Mouse (Mus musculus) effector memory CD4-positive, alpha-beta T cell, adult 7 months (primary cell): Measurements from ENCODE around the gene Asgr2. TPM values are rescaled to one million over a fixed set of nuclear protein-coding genes. Genes with fewer than 3 reads are reported as not detected.

Experiments
- polyA plus RNA-seq: library from polyadenylated mRNA; unstranded; fragments of 100-300 nt; shearing (Covaris generic); gene quantifications from one replicate; pipeline ENCODE4 v1.2.1, GENCODE M21; 2017

Asgr2 gene
- polyA plus RNA-seq = not detected

GRCm38 (mm10) chr11:70091986-70092783 is at the start of gene Asgr2:
Asgr2 (plus strand) TSS chr11:70092644.

GRCm38 (mm10) chr11:70053898-70054570 is 38.4 kb upstream of the Asgr2 start, which contains the start of gene Asgr1:
Asgr1 (plus strand) TSS chr11:70054085.

GRCm38 (mm10) chr11:70129926-70130379 is 37.5 kb downstream of the Asgr2 start, which contains the start of gene Mgl2:
Mgl2 (plus strand) TSS chr11:70130329.

Other genes starting within 250 kb of the Asgr2 start
- 8.5 TPM for gene Plscr3, start 246.3 kb upstream of the Asgr2 start, polyA plus RNA-seq
- gene Tnk1, start 233.9 kb upstream of the Asgr2 start, polyA plus RNA-seq = 0.27 TPM
- not detected for gene Tmem95, start 214.6 kb upstream of the Asgr2 start, polyA plus RNA-seq
- 0.95 TPM for gene Kctd11, start 211.2 kb upstream of the Asgr2 start, polyA plus RNA-seq
- 485 TPM for gene Acap1, start 197.1 kb upstream of the Asgr2 start, polyA plus RNA-seq
- gene 2810408A11Rik, start 191.7 kb upstream of the Asgr2 start, polyA plus RNA-seq = 1.6 TPM
- gene Neurl4, start 191.6 kb upstream of the Asgr2 start, polyA plus RNA-seq = 7.3 TPM
- gene Gps2, start 178.8 kb upstream of the Asgr2 start, polyA plus RNA-seq = 235 TPM
- 1,038 TPM for gene Eif5a, start 170.7 kb upstream of the Asgr2 start, polyA plus RNA-seq
- gene Ybx2, start 156.8 kb upstream of the Asgr2 start, polyA plus RNA-seq = not detected
- not detected for gene Slc2a4, start 144.5 kb upstream of the Asgr2 start, polyA plus RNA-seq
- gene Cldn7, start 127.9 kb upstream of the Asgr2 start, polyA plus RNA-seq = not detected
- gene Ctdnep1, start 111.5 kb upstream of the Asgr2 start, polyA plus RNA-seq = 34.3 TPM
- gene Elp5, start 110.1 kb upstream of the Asgr2 start, polyA plus RNA-seq = 57.5 TPM
- gene Gabarap, start 101.5 kb upstream of the Asgr2 start, polyA plus RNA-seq = 358 TPM
- 52.1 TPM for gene Phf23, start 96.9 kb upstream of the Asgr2 start, polyA plus RNA-seq
- gene Dvl2, start 92.0 kb upstream of the Asgr2 start, polyA plus RNA-seq = 15.5 TPM
- gene Acadvl, start 77.2 kb upstream of the Asgr2 start, polyA plus RNA-seq = 101 TPM
- gene Dlg4, start 75.7 kb upstream of the Asgr2 start, polyA plus RNA-seq = 6.9 TPM
- gene Asgr1, start 38.6 kb upstream of the Asgr2 start, polyA plus RNA-seq = not detected
- gene Mgl2, start 37.7 kb downstream of the Asgr2 start, polyA plus RNA-seq = not detected
- gene Clec10a, start 63.6 kb downstream of the Asgr2 start, polyA plus RNA-seq = not detected
- gene Slc16a11, start 120.1 kb downstream of the Asgr2 start, polyA plus RNA-seq = not detected
- gene Slc16a13, start 128.4 kb downstream of the Asgr2 start, polyA plus RNA-seq = 0.65 TPM
- 0.11 TPM for gene Bcl6b, start 137.2 kb downstream of the Asgr2 start, polyA plus RNA-seq
- gene 0610010K14Rik, start 145.3 kb downstream of the Asgr2 start, polyA plus RNA-seq = 86.1 TPM
- gene Gm21988, start 147.2 kb downstream of the Asgr2 start, polyA plus RNA-seq = 4.5 TPM
- gene Rnasek, start 147.2 kb downstream of the Asgr2 start, polyA plus RNA-seq = 200 TPM
- gene Alox12, start 162.7 kb downstream of the Asgr2 start, polyA plus RNA-seq = not detected
- gene Alox12e, start 230.0 kb downstream of the Asgr2 start, polyA plus RNA-seq = not detected